Mouse (Mus musculus): ENCODE measurements around the gene Tnp2.

DNA sequence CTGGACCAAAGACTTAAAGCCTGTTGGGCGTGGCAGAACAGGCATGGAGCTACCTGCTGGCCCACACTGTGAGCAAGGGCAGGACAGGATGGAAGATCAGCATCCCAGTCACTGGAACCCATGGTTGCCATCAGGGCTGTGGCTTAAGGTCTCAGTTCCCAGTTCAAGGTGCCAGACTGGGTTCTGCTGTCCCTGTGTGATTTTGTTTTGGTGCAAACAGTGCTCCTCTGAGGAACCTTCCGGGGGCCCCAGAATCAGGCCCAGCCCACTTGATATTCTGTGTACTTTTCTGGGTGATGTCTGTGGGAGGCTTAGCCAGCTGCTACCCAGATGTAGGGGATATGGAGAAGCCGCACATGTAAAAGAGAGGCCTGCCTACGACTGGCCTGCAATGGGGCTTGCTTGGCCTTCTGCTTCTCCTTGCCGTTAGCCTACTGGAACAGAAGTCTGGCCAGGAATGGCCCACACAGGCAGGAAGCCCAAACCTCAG is 7.8 kb downstream of the Tnp2 start:
- TF ChIP-seq CTCF (conservative IDR thresholded peaks at IDR 0.05; ENCODE audit: low read length) (no peak), NANOG (IDR thresholded peaks at IDR 0.05; ENCODE audit: borderline replicate concordance, low read length) (no peak), POU5F1 (IDR thresholded peaks at IDR 0.05; ENCODE audit: borderline replicate concordance, low read length) (no peak)
